Mouse (Mus musculus) small intestine, adult 2 months (tissue): Measurements from ENCODE around the gene Tesk2. TPM values are rescaled to one million over a fixed set of nuclear protein-coding genes. Genes with fewer than 3 reads are reported as not detected.

Source experiments
- H3K27ac ChIP-seq: fragments of 200-500 bp; 2 replicates; pipeline ENCODE4 v1.5.1; 2012; ENCODE audit warnings: low read depth, low read length, control low read depth, inconsistent platforms; ENCODE audit not compliant: insufficient read depth
- H3K27me3 ChIP-seq: fragments of 200-500 bp; 2 replicates; pipeline ENCODE4 v1.6.1; 2012; ENCODE audit warnings: mild to moderate bottlenecking, moderate library complexity, low read length, inconsistent platforms; ENCODE audit not compliant: control insufficient read depth, insufficient read depth
- H3K36me3 ChIP-seq: fragments of 200-500 bp; 2 replicates; pipeline ENCODE4 v1.6.1; 2012; ENCODE audit warnings: mild to moderate bottlenecking, low read length, control low read depth, inconsistent platforms; ENCODE audit not compliant: control insufficient read depth, insufficient read depth
- H3K4me1 ChIP-seq: fragments of 200-500 bp; 2 replicates; pipeline ENCODE4 v1.6.1; 2012; ENCODE audit warnings: low read length, inconsistent platforms, mixed read lengths; ENCODE audit not compliant: control insufficient read depth, insufficient read depth, insufficient read length
- H3K4me3 ChIP-seq: fragments of 200-500 bp; 2 replicates; pipeline ENCODE4 v1.5.1; 2012; ENCODE audit warnings: low read depth, mild to moderate bottlenecking, control low read depth, inconsistent platforms, low read length, moderate library complexity
- CTCF ChIP-seq: fragments of 200-500 bp; IDR thresholded peaks from 2 replicates; pipeline ENCODE4 v1.5.1; 2012; ENCODE audit warnings: low read depth, mild to moderate bottlenecking, control low read depth, inconsistent platforms, low read length, moderate library complexity, mixed read lengths; ENCODE audit not compliant: insufficient replicate concordance, insufficient read length; ENCODE audit errors: extremely low read depth
- POLR2A ChIP-seq: fragments of 200-500 bp; IDR thresholded peaks from 2 replicates; pipeline ENCODE4 v1.6.1; 2012; ENCODE audit warnings: low read depth, mild to moderate bottlenecking, control low read depth, inconsistent platforms, low read length, moderate library complexity
- WGBS: fragments of 180-500 bp; shearing (Covaris S2); methylation state at CpG from one replicate; pipeline ENCODE4 v1.1.7; 2018; 5-methylcytosine and 5-hydroxymethylcytosine counted together
- polyA plus RNA-seq: library from polyadenylated mRNA; depleted of rRNA; stranded (reverse); fragments of >200 nt; gene quantifications from 2 replicates; pipeline ENCODE4 v1.2.3, GENCODE M21; 2012

The Tesk2 gene
- polyA plus RNA-seq, 1 experiment: 25.6 TPM

DNA sequence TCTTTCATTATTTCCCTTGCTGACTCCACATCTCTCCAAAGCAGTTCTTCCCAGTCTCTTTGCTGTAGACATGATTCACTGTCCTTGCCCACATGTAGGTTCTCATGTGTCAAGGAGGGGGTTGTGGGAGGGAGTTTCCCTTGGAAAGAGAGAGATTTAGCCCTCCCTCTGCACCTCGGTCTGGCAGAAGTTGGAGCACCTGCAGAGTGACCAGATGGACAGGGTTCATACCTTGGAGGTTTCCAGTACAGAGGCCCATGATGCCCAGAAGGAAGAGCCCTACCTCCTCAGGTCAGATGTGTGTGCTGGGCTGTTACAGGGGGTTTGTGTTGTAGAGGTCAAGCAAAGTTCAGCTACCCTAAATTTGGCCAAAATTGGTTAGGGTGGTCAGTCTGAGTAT is 8.2 kb upstream of the Tesk2 start:
- H3K4me1 ChIP-seq: no peaks in the 10 kb centered on the region; the same call in 1 of the 2 replicates
- 65% methylated on average over 1 of the region's 1 CpGs for WGBS
- H3K4me3 ChIP-seq: no peak overlapping the region
- H3K27me3 ChIP-seq: no peaks in the 10 kb centered on the region
- peaks cover 2% of the 10 kb centered on the region; the same call in 1 of the 2 replicates for H3K36me3 ChIP-seq
- no peak overlapping the region for H3K27ac ChIP-seq
- TF ChIP-seq POLR2A (no peak), CTCF (no peak)

DNA sequence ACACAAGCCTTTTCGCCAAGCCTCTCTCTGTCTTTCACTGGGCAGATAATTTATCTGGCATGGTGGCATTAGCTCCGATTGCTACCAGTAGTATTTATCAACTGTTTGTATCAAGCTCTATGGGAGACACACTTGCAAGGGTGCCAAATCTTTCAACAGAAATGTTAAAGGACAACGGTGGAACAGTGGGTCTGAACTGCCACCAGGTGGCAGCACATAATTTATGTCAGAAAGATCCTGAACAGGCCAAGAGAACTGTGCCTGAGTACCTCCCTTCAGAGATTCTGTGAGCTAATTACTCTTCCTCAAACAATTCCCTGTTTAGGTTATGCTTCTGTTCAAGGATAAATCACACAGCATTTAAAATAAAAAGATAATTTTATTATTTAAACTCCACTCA is 1.4 kb upstream of the Tesk2 start:
- 12% methylated on average over 3 of the region's 3 CpGs for WGBS
- Histone ChIP-seq H3K4me1 (no peaks in the 10 kb centered on the region; the same call in 1 of the 2 replicates), H3K36me3 (peaks cover 2% of the 10 kb centered on the region; the same call in 1 of the 2 replicates), H3K4me3 (no peak overlapping the region), H3K27ac (no peak overlapping the region), H3K27me3 (no peaks in the 10 kb centered on the region)
- TF ChIP-seq POLR2A: no peak
- TF ChIP-seq CTCF: no peak

DNA sequence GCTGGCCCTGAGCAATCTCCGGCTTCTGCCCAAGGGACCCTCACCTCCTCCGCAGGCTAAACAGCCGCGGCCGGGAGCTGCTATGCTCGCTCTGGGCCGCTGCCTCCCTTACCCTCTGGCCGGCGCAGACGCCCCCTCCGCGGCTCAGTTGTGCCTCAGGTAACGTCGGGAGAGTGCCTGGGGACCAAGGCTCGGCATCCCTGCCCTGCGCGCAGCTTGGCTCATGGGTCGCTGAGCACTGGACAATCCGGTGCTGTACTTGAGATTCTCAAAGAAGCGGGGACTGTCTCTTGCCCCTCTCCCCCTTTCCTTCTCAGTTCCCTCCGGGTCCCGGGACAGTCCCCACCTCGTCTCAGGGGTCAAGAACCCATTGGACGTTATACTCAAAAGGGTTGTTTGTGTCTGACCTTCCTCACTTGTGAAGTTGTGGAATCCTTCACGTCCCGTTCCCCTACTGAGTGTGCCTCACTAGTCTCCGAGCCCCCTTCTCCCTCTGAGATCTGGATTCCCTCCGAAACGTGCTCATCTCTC is 415 bp downstream of the Tesk2 start:
- WGBS: under 1% methylated on average over 29 of the region's 29 CpGs
- H3K27ac ChIP-seq: peak overlapping the region; percentile 77

DNA sequence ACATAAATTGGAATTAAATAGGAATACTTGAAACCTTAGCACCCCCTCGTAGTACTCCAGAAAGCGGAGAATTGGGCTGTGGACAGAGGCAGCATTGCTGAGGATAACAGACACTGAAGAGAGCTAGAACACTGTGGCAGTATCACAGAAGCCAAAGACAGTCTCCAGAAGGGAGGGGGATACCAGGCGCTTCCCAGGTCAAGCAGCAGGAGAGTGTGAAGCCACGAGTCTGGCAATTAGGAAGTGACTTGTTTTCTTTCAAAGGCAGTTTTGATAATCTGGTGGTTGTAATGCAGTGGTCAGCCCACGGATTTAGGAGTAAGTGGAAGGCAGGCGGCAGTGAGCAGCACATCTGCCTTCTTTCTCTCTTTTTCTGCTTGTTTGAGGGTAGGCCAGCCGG is 1.5 kb downstream of the Tesk2 start:
- TF ChIP-seq CTCF: no peak
- TF ChIP-seq POLR2A: no peak
- Histone ChIP-seq H3K36me3 (peaks cover 1% of the 10 kb centered on the region; the same call in 1 of the 2 replicates), H3K4me3 (peak overlapping the region; percentile 48), H3K4me1 (peaks cover 9% of the 10 kb centered on the region; the same call in 1 of the 2 replicates), H3K27ac (no peak overlapping the region), H3K27me3 (no peaks in the 10 kb centered on the region)
- 53% methylated on average over 7 of the region's 7 CpGs for WGBS

More for the DNA sequence above, 415 bp downstream of the Tesk2 start:
- H3K4me3 ChIP-seq: peak overlapping the region; percentile 98
- H3K27me3 ChIP-seq: no peaks in the 10 kb centered on the region
- peaks cover 1% of the 10 kb centered on the region; the same call in 1 of the 2 replicates for H3K36me3 ChIP-seq
- no peak for TF ChIP-seq POLR2A
- H3K4me1 ChIP-seq: peaks cover 6% of the 10 kb centered on the region; the same call in 1 of the 2 replicates

DNA sequence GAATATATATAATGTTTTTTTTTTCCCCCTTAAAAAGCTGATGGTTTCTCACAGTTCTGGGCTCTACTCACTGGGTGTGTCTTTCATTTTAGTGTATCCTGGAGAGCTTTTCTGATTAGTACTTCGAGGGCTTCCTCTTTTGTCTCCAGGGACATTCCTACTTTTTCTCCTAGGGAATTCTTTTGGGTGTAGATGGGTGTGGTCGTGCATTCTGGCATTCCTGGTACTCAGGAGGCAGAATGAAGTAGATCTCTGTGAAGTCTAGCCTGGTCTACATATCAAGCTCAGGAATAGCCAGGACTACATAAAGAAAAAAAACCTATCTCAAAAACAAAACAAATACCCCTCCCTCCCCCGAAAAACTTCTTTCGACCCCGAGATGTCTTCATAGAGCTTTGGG is 4.7 kb downstream of the Tesk2 start:
- TF ChIP-seq POLR2A (no peak), CTCF (no peak)
- WGBS: 67% methylated on average over 5 of the region's 5 CpGs
- Histone ChIP-seq H3K27me3 (no peaks in the 10 kb centered on the region), H3K4me1 (peaks cover 13% of the 10 kb centered on the region), H3K36me3 (peaks cover 1% of the 10 kb centered on the region; the same call in 1 of the 2 replicates), H3K27ac (no peak overlapping the region), H3K4me3 (no peak overlapping the region)

DNA sequence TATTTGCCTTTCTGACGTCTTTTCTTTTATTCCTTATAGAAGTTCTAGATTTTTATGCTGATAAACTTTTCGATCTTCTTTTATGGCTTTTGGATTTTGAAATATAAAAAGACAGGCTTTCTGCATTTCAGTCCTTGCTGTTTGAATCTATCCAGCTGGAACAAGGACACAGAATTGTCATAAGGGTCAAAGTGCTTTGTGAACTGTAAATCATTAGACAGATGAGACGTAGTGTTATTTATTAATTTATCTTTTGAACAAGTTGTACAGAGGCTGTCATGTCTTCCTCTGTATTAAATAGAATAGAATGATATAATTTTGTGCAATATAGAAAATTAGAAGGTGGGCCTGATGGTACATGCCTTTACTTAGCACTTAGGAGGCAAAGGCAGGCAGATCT is 6.7 kb downstream of the Tesk2 start:
- Histone ChIP-seq H3K4me3 (no peak overlapping the region), H3K4me1 (peaks cover 22% of the 10 kb centered on the region), H3K27ac (peak overlapping the region; percentile 89), H3K36me3 (peaks cover 1% of the 10 kb centered on the region; the same call in 1 of the 2 replicates), H3K27me3 (no peaks in the 10 kb centered on the region)
- WGBS: 25% methylated on average over 3 of the region's 3 CpGs
- no peak for TF ChIP-seq POLR2A
- TF ChIP-seq CTCF: no peak

DNA sequence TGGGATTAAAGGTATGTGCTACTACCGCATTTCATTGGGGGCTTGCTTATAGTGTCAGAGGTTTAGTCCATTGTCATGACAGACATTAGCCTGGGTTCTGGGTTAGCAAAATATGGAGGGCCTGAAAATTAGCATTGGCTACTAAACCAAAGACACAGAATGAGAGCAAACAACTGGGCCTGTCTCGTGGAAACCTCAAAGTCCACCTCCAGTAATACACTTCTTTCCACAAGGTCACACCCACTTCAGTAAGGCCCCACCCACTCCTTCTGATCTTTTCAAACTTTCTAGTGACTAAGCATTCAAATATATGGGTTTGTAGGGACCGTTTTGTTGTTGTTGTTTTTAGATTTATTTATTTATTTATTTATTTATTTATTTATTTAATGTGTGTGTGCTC is 8.8 kb downstream of the Tesk2 start:
- TF ChIP-seq POLR2A (no peak), CTCF (no peak)
- no peak overlapping the region for H3K4me3 ChIP-seq
- 50% methylated on average over 3 of the region's 3 CpGs for WGBS
- H3K27me3 ChIP-seq: no peaks in the 10 kb centered on the region
- peaks cover 1% of the 10 kb centered on the region; the same call in 1 of the 2 replicates for H3K36me3 ChIP-seq
- H3K27ac ChIP-seq: peak overlapping the region; percentile 93
- peaks cover 29% of the 10 kb centered on the region for H3K4me1 ChIP-seq

DNA sequence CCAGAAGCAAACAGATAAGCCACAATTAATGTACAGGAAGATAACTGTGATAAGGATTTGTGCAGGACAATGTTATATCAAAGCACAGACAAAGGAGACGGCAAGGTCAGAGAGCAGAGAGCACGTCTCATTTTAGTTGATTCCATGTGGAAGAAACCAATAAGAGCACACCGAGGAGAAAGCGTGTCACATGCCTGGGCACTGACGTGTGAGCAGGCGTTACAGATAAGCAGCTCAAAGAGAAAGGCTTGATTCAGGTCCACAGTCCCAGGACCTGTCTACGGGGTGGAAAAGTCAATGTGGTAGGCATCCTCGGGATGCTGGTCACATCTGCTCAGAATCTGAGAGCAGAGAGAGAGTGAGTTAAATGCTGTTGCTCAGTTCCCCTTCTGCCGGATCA is 10.3 kb downstream of the Tesk2 start:
- Histone ChIP-seq H3K27me3 (no peaks in the 10 kb centered on the region), H3K4me1 (peaks cover 23% of the 10 kb centered on the region), H3K4me3 (peak overlapping the region; percentile 32; the same call in 1 of the 2 replicates), H3K27ac (peak overlapping the region; percentile 81), H3K36me3 (0 out of 2 replicates have a peak, but pooled peaks cover 2% of the 10 kb centered on the region)
- TF ChIP-seq CTCF (no peak; the same call in 1 of the 2 replicates), POLR2A (peak; percentile 28; the same call in 1 of the 2 replicates)
- WGBS: 36% methylated on average over 9 of the region's 9 CpGs
